Mouse (Mus musculus): ENCODE measurements around the gene Nfxl1.

DNA sequence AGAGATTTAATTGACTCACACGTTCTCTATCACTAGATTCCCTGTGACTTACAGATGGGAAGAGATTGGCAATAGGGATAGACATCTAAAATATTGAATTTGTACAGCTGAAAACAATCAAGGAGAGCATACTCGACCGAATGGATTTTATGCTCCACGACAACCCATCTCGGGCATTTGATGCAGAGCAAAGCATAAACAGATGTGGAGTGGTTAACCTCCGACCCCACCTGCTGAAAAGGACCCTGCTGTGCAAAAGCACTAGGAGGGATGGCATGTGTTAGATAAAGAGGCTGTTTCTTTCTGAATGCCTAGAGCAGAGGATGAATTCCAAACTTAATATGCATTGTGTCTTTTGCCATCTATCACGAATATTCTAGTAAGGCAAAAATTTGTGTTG is 79.0 kb downstream of the Nfxl1 start:
- no peak for TF ChIP-seq CTCF (IDR thresholded peaks at IDR 0.05; ENCODE audit: low read depth, low read length)
- TF ChIP-seq TAL1 (conservative IDR thresholded peaks at IDR 0.05; ENCODE audit: low read depth, low read length): no peak
- no peak for TF ChIP-seq GATA1 (IDR thresholded peaks at IDR 0.05; ENCODE audit: borderline replicate concordance, low read length)

Data from G1E (cell line).